Mouse (Mus musculus): ENCODE data around the gene Bcl2. TPM values are rescaled to one million over a fixed set of nuclear protein-coding genes. Genes with fewer than 3 reads are reported as not detected.

The Bcl2 gene
- polyA plus RNA-seq, 1 experiment from 2014 or later = 13.4 TPM

DNA sequence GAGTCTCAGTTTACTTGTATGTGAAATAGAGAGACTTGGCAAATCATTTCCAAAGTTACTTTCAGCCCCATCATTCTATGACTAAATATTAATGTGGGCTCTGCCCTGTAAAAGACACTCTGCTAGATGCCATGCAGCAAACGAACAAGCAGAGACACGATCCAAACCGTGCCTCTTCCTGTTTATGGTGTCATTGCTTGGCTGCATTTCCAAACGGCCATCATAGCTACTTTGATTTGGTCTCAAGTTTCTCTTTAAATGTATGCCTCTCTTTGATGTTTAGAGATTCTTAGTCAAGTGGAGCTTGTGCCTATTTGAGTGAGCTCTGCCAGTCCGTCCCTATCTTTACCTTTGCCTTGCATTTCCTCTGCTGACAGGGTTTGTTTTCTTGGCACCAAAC lies 111.5 kb downstream of the Bcl2 start:
- Histone ChIP-seq H3K36me3 (ENCODE audit: control insufficient read depth, insufficient read depth, low read length) (no peaks in the 10 kb centered on the region), H3K9me3 (ENCODE audit: control insufficient read depth, low read length) (no peaks in the 10 kb centered on the region), H3K27me3 (replicated peaks; ENCODE audit: control insufficient read depth, insufficient read depth, low read length) (no peaks in the 10 kb centered on the region), H3K9ac (ENCODE audit: low read length) (no peak overlapping the region), H3K27ac (ENCODE audit: low read depth) (peak overlapping the region; percentile 18; the same call in 1 of the 2 replicates), H3K4me1 (replicated peaks; ENCODE audit: control insufficient read depth, insufficient read depth, low read length) (peaks cover 19% of the 10 kb centered on the region), H3K4me2 (ENCODE audit: low read length) (no peak overlapping the region; the same call in 1 of the 2 replicates), H3K4me3 (ENCODE audit: low read depth, low read length) (no peak overlapping the region)
- ATAC-seq (replicated peaks; ENCODE audit: low FRiP score, low TSS enrichment, low read depth) (no peak), DNase-seq (ENCODE audit: low spot score) (no peak)
- WGBS = 39% methylated on average over 5 of the region's 5 CpGs

DNA sequence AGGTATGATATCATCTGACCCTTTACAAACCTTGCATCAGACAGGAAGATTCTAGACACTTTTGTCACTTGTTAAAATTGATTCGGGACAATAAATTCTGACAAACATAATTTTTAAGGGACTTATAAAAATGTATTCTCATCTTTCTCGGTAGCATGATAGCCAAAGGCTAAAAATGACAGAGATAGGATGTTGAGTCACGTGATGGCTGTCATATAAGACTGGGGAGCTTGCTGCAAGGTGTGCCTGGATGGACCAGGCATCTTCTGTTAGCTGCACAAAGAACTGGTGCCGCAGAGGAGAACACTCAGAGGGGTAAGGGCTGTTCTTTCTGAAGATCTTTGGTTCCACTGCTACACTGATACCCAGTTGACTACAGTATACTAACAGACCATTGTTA lies 112.8 kb downstream of the Bcl2 start:
- no peak for ATAC-seq (replicated peaks; ENCODE audit: low FRiP score, low TSS enrichment, low read depth)
- Histone ChIP-seq H3K4me3 (ENCODE audit: low read depth, low read length) (no peak overlapping the region), H3K9me3 (ENCODE audit: control insufficient read depth, low read length) (no peaks in the 10 kb centered on the region), H3K9ac (ENCODE audit: low read length) (no peak overlapping the region), H3K4me2 (ENCODE audit: low read length) (no peak overlapping the region), H3K4me1 (replicated peaks; ENCODE audit: control insufficient read depth, insufficient read depth, low read length) (peaks cover 25% of the 10 kb centered on the region), H3K27me3 (replicated peaks; ENCODE audit: control insufficient read depth, insufficient read depth, low read length) (no peaks in the 10 kb centered on the region), H3K27ac (ENCODE audit: low read depth) (no peak overlapping the region), H3K36me3 (ENCODE audit: control insufficient read depth, insufficient read depth, low read length) (no peaks in the 10 kb centered on the region)
- WGBS = 89% methylated on average over 4 of the region's 4 CpGs
- no peak for DNase-seq (ENCODE audit: low spot score)

DNA sequence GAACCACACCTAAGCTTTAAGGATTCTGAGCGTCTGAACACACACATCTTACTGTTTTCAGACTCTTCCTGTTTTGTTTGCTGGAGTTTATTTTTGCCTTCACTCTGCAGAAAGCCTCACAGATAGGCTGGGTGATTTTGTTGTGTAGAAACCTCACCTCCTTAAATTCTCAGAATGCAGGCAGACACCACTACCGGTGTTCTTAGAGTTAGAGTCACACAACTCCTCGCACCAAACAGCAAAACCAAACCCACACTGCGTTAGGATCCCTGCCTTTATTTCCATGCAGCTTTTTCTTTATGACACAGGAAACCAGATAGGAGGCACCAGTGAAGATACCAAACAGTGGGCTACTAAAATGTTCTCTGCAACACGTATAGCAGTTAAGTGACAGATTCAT lies 113.2 kb downstream of the Bcl2 start:
- H3K4me3 ChIP-seq (ENCODE audit: low read depth, low read length) = no peak overlapping the region
- H3K9me3 ChIP-seq (ENCODE audit: control insufficient read depth, low read length) = no peaks in the 10 kb centered on the region
- no peaks in the 10 kb centered on the region for H3K36me3 ChIP-seq (ENCODE audit: control insufficient read depth, insufficient read depth, low read length)
- no peak overlapping the region for H3K9ac ChIP-seq (ENCODE audit: low read length)
- peaks cover 25% of the 10 kb centered on the region for H3K4me1 ChIP-seq (replicated peaks; ENCODE audit: control insufficient read depth, insufficient read depth, low read length)
- no peaks in the 10 kb centered on the region for H3K27me3 ChIP-seq (replicated peaks; ENCODE audit: control insufficient read depth, insufficient read depth, low read length)
- H3K4me2 ChIP-seq (ENCODE audit: low read length) = no peak overlapping the region
- WGBS = 77% methylated on average over 5 of the region's 5 CpGs
- ATAC-seq (replicated peaks; ENCODE audit: low FRiP score, low TSS enrichment, low read depth) (no peak), DNase-seq (ENCODE audit: low spot score) (no peak)
- H3K27ac ChIP-seq (ENCODE audit: low read depth) = no peak overlapping the region

DNA sequence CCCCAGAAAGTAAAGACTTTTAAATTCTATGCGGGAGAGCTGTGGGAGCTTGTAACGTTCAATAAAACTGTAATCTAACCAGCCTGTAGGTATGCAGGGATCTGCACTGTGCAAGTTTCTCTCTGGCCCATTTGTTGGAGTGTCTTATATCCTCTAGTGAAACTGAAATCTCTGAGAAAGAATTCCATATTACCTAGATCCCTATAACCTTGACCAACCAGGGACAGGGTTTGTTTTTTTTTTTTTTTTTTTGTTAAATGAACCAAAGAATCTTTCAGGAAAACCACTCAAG lies 115.8 kb downstream of the Bcl2 start:
- H3K27me3 ChIP-seq (replicated peaks; ENCODE audit: control insufficient read depth, insufficient read depth, low read length) = no peaks in the 10 kb centered on the region
- no peaks in the 10 kb centered on the region for H3K36me3 ChIP-seq (ENCODE audit: control insufficient read depth, insufficient read depth, low read length)
- ATAC-seq (replicated peaks; ENCODE audit: low FRiP score, low TSS enrichment, low read depth) = no peak
- no peaks in the 10 kb centered on the region for H3K9me3 ChIP-seq (ENCODE audit: control insufficient read depth, low read length)
- H3K27ac ChIP-seq (ENCODE audit: low read depth) = no peak overlapping the region
- no peak for DNase-seq (ENCODE audit: low spot score)
- H3K4me1 ChIP-seq (replicated peaks; ENCODE audit: control insufficient read depth, insufficient read depth, low read length) = peaks cover 16% of the 10 kb centered on the region
- H3K4me2 ChIP-seq (ENCODE audit: low read length) = no peak overlapping the region
- WGBS = 64% methylated on average over 2 of the region's 2 CpGs
- H3K4me3 ChIP-seq (ENCODE audit: low read depth, low read length) = no peak overlapping the region
- H3K9ac ChIP-seq (ENCODE audit: low read length) = no peak overlapping the region

DNA sequence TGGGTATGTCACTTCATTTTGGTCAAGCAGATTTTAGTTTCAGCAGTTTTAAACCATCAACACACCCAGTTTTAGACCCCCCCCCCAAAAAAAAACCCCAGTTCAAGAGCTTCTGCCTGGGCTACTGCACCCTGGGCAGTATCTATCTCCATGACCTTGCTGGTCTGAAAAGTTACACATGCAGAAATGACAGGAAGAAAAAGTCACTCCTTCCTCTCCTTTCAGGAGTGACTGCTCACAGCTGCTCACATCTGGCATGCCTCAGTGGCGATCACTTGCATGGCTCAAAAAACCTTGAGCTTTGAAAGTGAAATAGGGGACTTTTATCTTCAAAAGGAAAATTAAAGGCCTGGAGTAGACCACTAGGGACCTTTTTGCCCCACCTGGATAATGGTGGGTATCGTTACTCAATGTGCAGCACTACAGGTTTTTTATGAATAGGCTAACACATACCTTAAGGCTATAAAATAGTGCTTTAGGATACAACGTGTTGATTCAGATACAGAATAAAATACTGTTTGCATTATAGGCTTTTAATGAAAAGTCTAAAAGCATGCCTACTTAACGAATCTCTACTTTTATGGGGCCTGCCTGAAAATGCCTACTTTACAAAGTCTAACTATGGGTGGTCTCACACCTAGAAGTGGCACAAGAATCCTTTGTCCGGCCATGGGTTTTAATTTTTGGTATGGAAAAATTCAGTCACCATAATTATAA lies 116.3 kb downstream of the Bcl2 start:
- Histone ChIP-seq H3K36me3 (ENCODE audit: control insufficient read depth, insufficient read depth, low read length) (no peaks in the 10 kb centered on the region), H3K4me3 (ENCODE audit: low read depth, low read length) (no peak overlapping the region), H3K9ac (ENCODE audit: low read length) (no peak overlapping the region), H3K27me3 (replicated peaks; ENCODE audit: control insufficient read depth, insufficient read depth, low read length) (no peaks in the 10 kb centered on the region), H3K4me2 (ENCODE audit: low read length) (no peak overlapping the region), H3K4me1 (replicated peaks; ENCODE audit: control insufficient read depth, insufficient read depth, low read length) (peaks cover 11% of the 10 kb centered on the region), H3K27ac (ENCODE audit: low read depth) (no peak overlapping the region), H3K9me3 (ENCODE audit: control insufficient read depth, low read length) (no peaks in the 10 kb centered on the region)
- no peak for ATAC-seq (replicated peaks; ENCODE audit: low FRiP score, low TSS enrichment, low read depth)
- DNase-seq (ENCODE audit: low spot score) = no peak
- 65% methylated on average over 5 of the region's 5 CpGs for WGBS

DNA sequence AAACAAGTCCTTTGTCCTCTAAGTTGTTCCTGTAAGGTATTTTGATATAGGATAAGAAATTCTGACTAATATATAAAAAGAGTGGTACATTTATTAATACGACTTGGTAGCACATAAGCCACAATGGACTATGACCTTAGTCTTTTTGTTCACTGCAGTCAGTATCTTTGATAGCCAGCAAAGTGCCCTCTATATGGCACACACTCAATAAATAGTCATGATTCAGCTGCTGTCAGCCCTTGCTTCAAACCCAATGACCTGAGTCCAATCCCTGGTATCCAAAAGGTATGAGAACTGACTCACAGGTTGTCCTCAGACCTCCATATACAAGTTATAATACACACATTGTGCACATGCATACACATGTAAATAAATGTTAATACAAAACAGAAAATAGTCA lies 117.7 kb downstream of the Bcl2 start:
- 89% methylated on average over 1 of the region's 1 CpGs for WGBS
- DNase-seq (ENCODE audit: low spot score) (no peak), ATAC-seq (replicated peaks; ENCODE audit: low FRiP score, low TSS enrichment, low read depth) (no peak)
- no peak overlapping the region for H3K4me2 ChIP-seq (ENCODE audit: low read length)
- no peak overlapping the region for H3K27ac ChIP-seq (ENCODE audit: low read depth)
- H3K27me3 ChIP-seq (replicated peaks; ENCODE audit: control insufficient read depth, insufficient read depth, low read length) = no peaks in the 10 kb centered on the region
- peaks cover 13% of the 10 kb centered on the region; the same call in 1 of the 2 replicates for H3K4me1 ChIP-seq (replicated peaks; ENCODE audit: control insufficient read depth, insufficient read depth, low read length)
- no peak overlapping the region for H3K4me3 ChIP-seq (ENCODE audit: low read depth, low read length)
- no peaks in the 10 kb centered on the region for H3K36me3 ChIP-seq (ENCODE audit: control insufficient read depth, insufficient read depth, low read length)
- H3K9ac ChIP-seq (ENCODE audit: low read length) = no peak overlapping the region
- no peaks in the 10 kb centered on the region for H3K9me3 ChIP-seq (ENCODE audit: control insufficient read depth, low read length)

DNA sequence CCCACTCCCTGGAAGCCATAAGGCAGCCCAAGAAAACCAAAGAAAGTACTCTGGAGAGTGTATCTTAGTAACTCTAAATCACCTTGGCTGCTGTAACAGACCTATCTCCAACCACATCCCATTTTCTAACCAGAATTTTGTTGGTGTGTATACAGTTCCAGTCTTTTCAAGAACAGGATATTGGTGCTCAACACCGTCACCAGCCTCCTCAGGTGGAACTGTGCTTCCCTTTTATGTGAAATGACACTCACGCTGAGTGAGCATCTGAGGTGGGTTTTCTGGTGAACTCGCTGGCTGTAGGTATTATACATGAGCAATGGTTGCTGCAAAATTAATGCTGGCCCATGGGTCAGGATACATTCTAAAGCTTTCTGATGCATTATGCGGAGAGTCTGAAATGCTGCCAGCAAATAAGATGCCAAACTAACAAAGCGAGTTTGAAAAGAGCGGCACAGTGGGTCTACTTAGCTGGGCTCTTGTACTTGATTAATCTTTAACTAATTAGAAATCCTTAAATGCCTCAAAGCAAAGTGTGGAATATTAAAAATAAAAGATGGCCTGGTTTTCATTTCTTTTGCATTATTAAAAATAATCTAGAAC lies 118.7 kb downstream of the Bcl2 start:
- peaks cover 14% of the 10 kb centered on the region; the same call in 1 of the 2 replicates for H3K4me1 ChIP-seq (replicated peaks; ENCODE audit: control insufficient read depth, insufficient read depth, low read length)
- DNase-seq (ENCODE audit: low spot score) (no peak), ATAC-seq (replicated peaks; ENCODE audit: low FRiP score, low TSS enrichment, low read depth) (no peak)
- H3K4me3 ChIP-seq (ENCODE audit: low read depth, low read length) = no peak overlapping the region
- no peaks in the 10 kb centered on the region for H3K36me3 ChIP-seq (ENCODE audit: control insufficient read depth, insufficient read depth, low read length)
- no peak overlapping the region for H3K27ac ChIP-seq (ENCODE audit: low read depth)
- WGBS = 88% methylated on average over 6 of the region's 6 CpGs
- no peaks in the 10 kb centered on the region for H3K27me3 ChIP-seq (replicated peaks; ENCODE audit: control insufficient read depth, insufficient read depth, low read length)
- H3K9me3 ChIP-seq (ENCODE audit: control insufficient read depth, low read length) = no peaks in the 10 kb centered on the region
- H3K9ac ChIP-seq (ENCODE audit: low read length) = no peak overlapping the region
- no peak overlapping the region for H3K4me2 ChIP-seq (ENCODE audit: low read length)

DNA sequence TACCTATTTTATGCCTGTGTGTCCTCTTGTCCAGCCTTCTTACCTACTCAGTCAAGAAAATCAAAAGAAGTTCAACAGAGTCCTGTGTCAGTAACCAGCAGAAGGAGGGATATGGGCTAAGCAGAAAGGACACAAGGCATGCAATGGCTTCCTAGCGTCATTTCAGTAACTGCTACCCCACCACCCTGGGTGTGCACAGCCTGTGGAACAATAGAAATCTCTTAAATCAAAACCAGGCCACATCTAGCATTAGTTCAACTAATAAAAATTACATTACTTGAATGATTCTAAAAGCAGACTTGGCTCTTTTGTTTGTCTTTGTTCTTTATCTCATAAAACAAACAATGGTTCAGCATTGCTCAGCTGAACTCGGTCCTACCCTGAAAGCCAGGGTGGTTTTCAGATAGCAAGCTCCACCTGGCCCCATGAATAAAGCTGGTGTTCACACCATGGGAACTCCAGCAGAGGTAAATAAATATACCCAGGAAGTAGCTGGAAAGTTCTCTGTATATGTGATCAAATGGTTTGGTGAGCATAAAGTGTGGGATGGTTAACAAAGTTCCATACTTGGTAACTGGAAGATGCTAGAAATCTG lies 122.8 kb downstream of the Bcl2 start:
- Histone ChIP-seq H3K9ac (ENCODE audit: low read length) (no peak overlapping the region), H3K4me3 (ENCODE audit: low read depth, low read length) (no peak overlapping the region), H3K36me3 (ENCODE audit: control insufficient read depth, insufficient read depth, low read length) (no peaks in the 10 kb centered on the region), H3K27me3 (replicated peaks; ENCODE audit: control insufficient read depth, insufficient read depth, low read length) (no peaks in the 10 kb centered on the region), H3K27ac (ENCODE audit: low read depth) (peak overlapping the region; percentile 33; the same call in 1 of the 2 replicates), H3K4me2 (ENCODE audit: low read length) (no peak overlapping the region), H3K9me3 (ENCODE audit: control insufficient read depth, low read length) (no peaks in the 10 kb centered on the region), H3K4me1 (replicated peaks; ENCODE audit: control insufficient read depth, insufficient read depth, low read length) (peaks cover 33% of the 10 kb centered on the region)
- DNase-seq (ENCODE audit: low spot score) = no peak
- WGBS = 58% methylated on average over 2 of the region's 2 CpGs
- ATAC-seq (replicated peaks; ENCODE audit: low FRiP score, low TSS enrichment, low read depth) = no peak; the same call in 1 of the 2 replicates

DNA sequence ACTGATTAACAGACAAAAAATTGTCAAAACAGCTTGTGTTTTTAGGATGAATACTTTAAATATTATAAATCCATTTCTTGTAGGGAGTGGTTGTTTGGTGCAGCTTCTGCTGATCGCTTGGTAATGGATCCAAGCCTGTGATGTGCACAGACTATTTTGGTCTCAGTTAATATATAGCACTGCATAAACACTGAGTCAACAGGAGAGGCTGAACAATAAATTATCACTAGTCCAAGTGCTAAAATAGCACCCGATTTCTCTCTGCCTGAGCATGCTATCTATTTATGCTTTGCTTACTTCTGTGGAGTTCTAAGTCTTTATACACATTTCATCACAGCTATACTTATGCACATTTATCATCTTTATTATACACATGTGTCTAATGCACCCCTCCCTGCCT lies 124.9 kb downstream of the Bcl2 start:
- ATAC-seq (replicated peaks; ENCODE audit: low FRiP score, low TSS enrichment, low read depth) = no peak
- 29% methylated on average over 2 of the region's 2 CpGs for WGBS
- Histone ChIP-seq H3K9ac (ENCODE audit: low read length) (no peak overlapping the region), H3K27ac (ENCODE audit: low read depth) (no peak overlapping the region), H3K36me3 (ENCODE audit: control insufficient read depth, insufficient read depth, low read length) (no peaks in the 10 kb centered on the region), H3K4me2 (ENCODE audit: low read length) (no peak overlapping the region; the same call in 1 of the 2 replicates), H3K4me1 (replicated peaks; ENCODE audit: control insufficient read depth, insufficient read depth, low read length) (peaks cover 42% of the 10 kb centered on the region), H3K4me3 (ENCODE audit: low read depth, low read length) (no peak overlapping the region), H3K9me3 (ENCODE audit: control insufficient read depth, low read length) (no peaks in the 10 kb centered on the region), H3K27me3 (replicated peaks; ENCODE audit: control insufficient read depth, insufficient read depth, low read length) (no peaks in the 10 kb centered on the region)
- DNase-seq (ENCODE audit: low spot score) = no peak

All from intestine, embryonic 14.5 days (tissue).